Mouse (Mus musculus) lung, postnatal 25 days (tissue): ENCODE measurements around the gene Rfc5.
"Not testable (repeated sequence)": the region's sequence is repeated elsewhere in the genome, so short reads cannot be mapped to it uniquely, and the experiment has no call there.

Experiments used
- DNase-seq: peaks from one replicate; pipeline ENCODE4 v3.0.0; 2022; ENCODE audit warnings: low spot score

Rfc5 gene

DNA sequence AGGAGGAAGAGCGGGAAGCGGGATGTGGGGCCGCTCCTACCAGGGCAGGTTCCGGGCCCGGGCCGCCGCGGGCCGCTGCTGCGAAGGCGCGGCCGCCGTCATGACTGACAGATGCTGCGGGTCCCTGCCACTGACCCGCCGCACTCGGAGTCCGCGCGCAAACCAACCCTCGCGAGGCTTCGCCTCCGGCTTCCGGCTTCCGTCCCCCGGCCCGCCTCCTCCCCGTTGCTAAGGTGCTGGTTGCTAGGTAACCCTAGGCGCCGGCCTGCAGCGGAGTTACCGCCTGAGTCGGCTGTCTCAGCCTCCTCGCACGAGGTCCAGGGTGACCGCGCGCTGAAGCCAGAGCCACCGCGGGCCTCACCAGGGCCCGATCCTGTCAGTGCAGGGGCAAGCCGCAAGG, at the start of gene Rfc5:
Rfc5 (minus strand) TSS at position 171 of the 400 bp plus-strand sequence.
- DNase-seq: peak; percentile 96

GRCm38 (mm10) chr5:117433501-117433900, 44.7 kb upstream of the Rfc5 start:
- not testable (repeated sequence) for DNase-seq

GRCm38 (mm10) chr5:117417442-117417841, 28.6 kb upstream of the Rfc5 start:
- no peak for DNase-seq

DNA sequence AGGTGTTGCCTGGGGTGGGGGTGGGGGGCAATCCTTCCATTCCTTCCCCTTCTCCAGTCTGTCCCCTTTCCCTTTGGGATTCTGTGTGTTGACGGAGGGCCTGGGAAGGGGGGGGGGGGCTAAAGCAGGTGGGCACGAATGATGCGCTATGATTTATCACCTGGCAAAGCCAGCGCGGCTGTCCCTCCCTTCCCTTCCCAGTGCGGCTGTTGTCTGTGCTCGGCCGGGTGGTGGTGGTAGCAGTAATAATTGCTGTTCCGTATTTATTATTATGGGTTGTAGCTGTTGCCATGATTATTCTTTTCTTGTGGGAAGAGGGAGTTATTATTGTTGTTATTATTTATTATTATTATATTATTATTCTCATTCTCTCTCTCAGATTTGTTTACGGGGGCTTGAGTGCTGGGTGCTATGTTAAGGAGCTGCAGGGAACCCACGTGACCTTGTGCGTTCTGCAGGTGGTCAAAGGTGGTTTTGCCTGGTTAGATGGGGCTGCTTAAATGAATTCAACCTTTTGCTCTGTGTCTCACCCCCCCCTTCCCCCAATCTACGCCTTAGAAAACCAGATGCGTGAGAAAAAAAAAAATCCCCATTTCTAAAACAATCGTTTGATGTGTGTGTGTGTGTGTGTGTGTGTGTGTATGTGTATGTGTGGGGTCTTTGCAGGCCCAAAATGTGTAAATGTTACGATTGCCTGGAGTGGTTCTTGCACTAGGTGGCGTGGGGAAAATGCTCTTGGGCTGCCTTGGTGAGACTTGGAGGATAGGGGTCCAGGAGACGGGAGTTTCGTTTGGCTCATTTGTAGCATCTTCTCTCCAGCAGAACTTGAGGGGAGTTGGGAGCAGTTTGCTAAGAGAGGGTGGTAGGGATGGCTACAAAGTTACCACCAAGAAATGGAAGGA, 26.4 kb upstream of the Rfc5 start:
- DNase-seq: no peak

DNA sequence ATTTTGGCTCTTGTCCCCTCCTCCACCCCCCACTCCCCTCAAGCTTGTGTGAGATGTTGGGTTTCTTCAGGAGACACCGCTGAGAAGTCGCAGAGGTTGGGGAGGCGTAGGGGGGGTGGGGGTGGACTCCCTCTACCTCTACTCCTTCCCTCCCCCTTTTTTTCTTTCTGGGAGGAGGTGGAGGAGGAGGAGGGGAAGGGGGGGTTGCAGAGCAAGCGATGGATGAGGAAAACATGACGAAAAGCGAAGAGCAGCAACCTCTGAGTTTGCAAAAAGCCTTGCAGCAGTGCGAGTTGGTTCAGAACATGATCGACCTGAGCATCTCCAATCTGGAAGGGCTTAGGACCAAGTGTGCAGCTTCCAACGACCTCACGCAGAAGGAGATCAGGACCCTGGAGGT, 25.8 kb upstream of the Rfc5 start:
- DNase-seq: no peak

DNA sequence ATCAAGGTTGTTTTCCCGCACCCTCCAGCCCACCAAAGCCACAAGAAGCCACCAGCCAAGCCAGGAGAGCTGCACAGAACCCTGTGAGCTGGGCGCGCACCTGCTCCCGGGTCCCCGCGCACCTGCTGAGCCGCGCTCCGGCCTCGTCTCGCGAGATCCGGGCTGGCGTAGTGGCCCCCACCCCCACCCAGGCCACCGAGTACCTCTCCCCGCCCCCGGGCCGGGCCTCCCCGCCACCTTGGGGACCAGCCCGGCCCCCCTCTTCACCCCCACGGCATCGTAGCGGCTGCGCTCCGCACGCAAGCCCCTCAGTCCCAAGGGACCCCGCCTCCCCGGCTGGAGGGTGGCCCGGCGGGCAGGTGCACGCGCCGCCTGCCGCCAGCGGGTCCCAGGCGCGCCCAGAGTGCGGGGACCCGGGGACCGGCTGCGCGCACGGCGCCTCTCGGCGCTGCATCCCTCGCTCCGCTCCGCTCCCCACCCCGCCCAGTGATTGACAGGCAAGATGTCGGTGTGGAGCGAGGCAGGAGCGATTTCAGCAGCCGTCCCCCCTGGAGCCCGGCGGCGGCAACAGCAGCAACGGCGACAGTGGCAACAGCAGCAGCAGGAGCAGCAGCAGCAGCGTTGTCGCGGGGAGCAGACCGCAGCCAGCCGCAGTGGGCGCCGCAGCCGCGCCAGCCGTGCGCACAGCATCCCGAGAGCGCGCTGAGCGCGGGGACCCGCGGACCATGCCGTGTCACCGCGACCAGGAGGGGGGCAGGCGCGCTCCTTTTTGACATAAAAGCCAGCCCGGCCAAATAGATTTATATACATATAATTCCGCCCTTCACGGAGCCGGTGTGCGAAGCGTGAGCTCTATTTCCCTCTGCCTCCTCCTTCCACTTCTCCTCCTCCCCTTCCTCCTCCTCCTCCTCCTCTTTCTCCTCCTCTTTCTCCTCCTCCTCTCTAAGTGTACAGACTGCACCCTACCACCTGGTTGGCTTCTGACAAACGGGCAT, 25.0 kb upstream of the Rfc5 start, which contains the start of gene Ksr2:
Ksr2 (plus strand) TSS at position 494 of the 995 bp plus-strand sequence.
- DNase-seq: peak; percentile 12

DNA sequence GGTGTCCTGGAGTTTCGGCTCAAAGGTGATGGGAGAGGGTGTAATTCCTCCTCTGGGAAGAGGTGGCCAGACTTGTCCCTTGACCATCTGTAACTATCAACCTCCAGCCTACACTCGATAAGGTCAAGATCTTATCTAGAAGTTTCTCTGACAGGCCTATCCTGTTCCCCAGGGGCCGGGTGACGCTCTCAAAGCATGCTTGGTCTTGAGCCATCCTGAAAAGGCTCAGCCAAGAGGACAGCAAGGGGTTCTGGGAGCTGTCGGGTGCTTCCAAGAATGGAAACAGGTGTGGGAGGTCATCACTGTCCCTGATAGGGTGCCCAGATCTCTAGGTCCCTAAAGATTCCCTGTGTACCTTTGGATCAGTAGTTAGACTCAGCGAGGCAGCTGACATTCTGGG, 20.5 kb upstream of the Rfc5 start:
- DNase-seq: no peak

GRCm38 (mm10) chr5:117408216-117408615, 19.4 kb upstream of the Rfc5 start:
- DNase-seq: peak; percentile 17

- DNase-seq: not testable (repeated sequence)
Observed at GRCm38 (mm10) chr5:117404671-117405070, 15.8 kb upstream of the Rfc5 start.

DNA sequence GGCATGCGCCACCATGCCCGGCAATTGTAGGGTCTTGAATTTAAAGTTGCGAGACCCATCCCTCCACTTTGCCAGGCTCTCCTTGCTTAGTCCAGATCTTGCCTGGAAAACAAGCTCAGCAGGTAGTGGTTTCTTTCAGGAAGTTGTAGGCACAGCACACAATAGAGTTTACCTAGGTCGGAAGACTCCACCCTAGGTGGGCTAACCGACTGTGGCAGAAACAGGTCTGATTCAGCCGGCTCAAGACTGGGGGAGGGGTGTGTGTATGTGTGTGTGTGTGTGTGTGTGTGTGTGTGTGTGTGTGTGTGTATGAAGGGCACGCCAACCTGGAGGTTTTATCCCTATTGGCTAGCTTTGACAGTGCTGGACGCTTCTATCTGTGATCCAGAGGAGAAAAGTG, 14.8 kb upstream of the Rfc5 start:
- no peak for DNase-seq

DNA sequence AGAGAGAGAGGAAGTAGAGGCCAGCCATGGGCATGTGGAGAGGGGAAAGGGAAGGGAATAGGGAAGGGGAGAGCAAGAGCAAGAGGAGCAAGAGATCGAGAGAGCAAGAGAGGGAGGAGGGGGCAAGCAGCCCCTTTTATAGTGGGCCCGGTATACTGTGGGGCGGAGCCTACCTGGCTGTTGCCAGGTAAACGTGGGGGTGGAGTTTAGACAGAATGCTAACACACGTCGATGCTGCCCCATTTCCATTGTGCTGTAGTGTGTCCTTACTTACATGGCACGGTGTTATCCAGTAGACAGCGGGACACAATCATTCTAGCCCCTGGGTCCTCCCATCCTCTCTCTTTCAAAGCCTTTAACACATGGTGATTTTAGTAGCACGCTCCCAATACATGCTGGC, 10.4 kb upstream of the Rfc5 start:
- DNase-seq: no peak

DNA sequence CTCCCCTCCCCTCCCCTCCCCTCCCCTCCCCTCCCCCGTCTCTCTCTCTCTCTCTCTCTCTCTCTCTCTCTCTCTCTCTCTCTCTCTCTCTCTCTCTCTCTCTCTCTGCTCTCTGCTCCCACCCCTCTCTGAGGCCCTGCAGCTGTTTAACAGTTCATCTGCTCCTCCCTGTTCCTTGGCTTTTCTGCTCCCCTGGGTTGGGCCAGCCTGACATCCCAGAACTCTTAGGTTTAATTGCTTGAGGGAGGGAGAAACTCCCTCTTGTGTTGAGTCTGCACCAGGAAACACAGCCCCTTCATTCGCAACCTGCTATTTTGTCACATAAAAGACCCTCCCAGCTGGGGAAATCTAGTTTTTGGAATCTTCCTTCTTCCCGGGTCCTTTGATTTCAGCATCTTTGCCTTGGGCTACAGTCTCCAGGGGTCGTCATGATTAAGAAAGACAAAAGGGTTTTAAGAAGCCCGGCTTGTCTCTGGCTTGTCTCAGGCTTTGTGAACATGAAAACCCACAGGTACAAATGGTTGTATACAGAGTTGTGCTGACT, 9.2 kb upstream of the Rfc5 start:
- DNase-seq: no peak

GRCm38 (mm10) chr5:117397371-117397770, 8.5 kb upstream of the Rfc5 start:
- DNase-seq: no peak

DNA sequence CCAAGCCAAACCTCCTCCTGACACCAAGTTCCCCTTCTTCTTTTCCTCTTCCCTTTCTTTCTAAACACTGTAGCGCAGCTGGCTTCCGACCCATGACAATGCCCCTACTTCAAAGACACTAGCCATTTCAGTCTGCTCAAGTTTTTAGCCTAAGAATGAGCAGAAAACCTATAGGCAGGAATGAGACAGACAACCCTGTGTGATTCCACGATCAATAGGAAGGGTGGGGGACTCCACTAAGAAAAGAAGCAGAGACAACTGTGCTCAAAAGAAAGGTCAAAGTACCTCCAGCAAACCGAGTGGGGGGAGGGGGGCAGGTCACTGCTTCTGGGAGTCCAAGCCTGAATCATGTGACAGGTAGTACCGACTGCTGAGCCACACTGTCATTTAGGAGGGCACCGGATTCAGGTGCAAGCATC, 7.8 kb upstream of the Rfc5 start:
- no peak for DNase-seq

- DNase-seq: no peak
Observed at GRCm38 (mm10) chr5:117395834-117396233, 7.0 kb upstream of the Rfc5 start.

GRCm38 (mm10) chr5:117390895-117391294, 2.0 kb upstream of the Rfc5 start:
- DNase-seq: no peak

- DNase-seq: peak; percentile 17
Observed at GRCm38 (mm10) chr5:117388296-117388751, 523 bp downstream of the Rfc5 start.

- no peak for DNase-seq
Observed at GRCm38 (mm10) chr5:117383198-117383597, 5.6 kb downstream of the Rfc5 start.

DNA sequence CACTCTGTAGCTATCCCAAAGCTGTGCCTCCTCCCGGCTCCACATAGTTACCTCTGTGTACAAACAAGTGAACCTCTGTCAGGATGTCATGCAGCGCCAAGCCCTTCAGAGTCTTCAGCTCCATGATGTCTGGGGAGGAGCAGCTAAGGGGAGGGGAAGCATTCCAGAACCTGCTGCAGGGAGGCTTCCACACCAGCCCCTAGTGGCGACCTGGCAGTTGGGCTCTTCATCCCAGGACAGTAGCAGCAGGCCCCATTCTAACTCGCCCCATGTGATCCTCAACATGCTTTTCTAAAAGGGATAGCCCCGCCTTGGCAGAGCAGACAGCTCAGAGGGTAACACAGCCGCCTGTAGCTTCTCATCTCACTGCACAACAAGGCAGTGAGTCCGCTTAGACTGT, 7.1 kb downstream of the Rfc5 start:
- no peak for DNase-seq

DNA sequence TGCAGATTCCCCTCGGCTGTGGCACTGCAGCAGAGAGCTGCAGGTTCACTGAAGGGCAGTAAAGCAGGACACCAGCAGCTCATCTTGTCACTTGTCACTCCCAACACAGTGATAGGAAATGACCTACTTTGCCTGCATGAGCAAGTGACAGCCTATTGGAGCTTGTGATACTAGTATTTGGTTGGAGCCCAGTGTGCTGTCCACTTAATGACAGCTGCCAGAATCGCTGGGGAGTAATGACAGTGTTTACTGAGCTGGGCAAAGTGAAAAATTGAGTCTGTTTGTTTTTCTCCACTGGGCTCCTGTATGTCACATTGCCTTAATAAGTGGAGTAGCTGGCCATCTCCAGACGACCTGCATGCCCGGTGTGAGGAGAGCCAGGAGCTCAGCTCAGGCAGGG, 8.6 kb downstream of the Rfc5 start:
- no peak for DNase-seq

- DNase-seq: not testable (repeated sequence)
Observed at GRCm38 (mm10) chr5:117377731-117378130, 11.1 kb downstream of the Rfc5 start.

- no peak for DNase-seq
Observed at GRCm38 (mm10) chr5:117376331-117376761, 12.5 kb downstream of the Rfc5 start.
